Mouse (Mus musculus) fat pad, adult 2 months (tissue): ENCODE results near the gene Vps16.

Experiments used
- DNase-seq: peaks from one replicate; pipeline ENCODE4 v3.0.0-alpha.2; 2011; ENCODE audit warnings: low read depth, low spot score; ENCODE audit errors: extremely low read depth

The Vps16 gene

DNA sequence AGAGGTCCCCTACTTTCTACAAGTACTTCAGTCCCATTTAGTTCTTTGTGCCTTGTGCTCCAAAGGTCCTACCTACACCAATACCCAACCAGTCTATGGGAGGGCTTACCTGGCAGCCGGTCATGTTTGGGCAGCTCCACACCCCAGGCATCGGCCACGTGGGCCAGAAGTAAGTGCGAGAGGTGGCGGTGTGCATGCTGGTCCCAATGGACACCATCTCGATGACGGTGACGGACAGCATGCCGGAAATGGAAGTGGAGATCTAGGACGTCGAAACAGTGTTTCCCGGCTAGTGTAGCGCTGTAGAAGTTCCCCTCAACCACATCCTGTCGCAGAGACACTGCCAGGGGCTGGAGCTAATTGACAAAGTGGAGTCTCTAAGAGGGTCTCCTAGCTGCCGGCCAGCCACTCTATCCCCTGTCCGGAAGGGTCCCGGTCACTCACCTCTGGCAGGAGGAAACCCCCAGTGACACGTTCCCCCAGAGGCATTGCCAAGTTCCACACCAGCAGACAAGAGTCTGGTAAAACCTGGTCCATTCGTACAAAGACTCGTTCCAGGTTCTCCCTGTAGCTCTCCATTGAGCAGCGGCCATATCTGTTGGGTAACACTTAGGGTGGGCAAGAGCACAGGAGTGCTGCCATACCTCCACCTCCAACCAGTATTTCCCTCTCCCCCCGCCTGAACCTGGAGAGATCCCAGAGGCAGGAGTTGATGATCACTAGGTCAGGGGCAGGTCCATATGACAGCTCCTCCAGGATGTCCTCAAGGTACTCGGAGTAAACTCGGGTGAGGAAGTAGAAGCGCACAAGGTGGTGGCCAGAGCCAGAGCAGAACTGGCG is 2.1 kb upstream of the Vps16 start:
- no peak for DNase-seq

DNA sequence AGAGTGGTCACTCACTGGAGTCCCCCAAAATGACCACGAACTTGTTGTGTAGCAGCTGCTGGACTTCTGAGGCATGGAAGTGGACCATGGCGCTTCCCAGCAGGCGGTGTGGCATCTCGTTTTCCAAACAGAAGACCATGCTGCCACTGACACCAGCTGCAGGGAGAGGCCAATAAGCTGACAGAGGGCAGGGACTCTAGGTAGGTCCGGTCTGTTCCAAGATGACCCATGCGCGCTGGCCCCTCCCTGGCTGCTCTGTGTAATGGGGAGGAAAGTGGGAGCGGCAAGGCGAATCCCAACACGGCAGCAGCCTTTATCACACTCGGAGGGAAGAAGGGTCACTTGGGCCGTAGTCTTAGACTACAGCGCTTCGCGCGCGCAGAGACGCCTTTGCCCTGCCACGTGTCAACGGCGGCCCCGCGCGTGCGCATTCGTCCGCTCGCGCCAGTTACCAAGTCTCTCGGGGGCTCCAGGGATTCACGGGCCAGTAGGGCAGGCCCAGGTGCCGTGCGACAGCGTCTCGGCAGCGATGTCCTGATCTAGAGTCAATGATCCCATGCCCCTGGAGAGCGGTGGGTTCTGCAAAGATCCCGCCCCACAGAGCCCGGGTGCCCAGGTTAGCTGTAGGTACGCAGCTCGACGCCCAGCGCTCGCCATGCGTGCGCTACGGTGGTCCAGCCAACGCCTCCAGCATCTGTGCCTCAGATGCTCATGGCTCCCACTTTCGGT is 578 bp upstream of the Vps16 start:
- DNase-seq = no peak

DNA sequence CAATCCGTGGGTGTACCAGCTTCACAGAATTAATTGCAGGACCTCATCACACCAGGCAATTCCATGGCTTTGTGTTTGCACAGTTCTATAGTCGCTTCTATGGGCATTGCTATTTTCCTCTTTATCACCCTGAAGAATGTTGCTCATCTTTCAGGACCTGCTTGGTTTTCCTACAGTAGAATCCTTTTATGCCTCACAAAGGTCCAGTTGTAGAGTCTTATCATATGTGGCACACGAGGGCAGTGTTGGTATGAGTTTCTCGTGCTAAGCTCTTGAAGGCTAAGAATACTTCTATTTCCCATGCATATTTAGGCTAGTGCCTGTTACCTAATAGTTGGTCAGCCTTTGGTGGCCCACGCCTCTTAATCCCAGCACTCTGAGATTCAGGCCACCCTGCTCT is 973 bp downstream of the Vps16 start:
- no peak for DNase-seq

DNA sequence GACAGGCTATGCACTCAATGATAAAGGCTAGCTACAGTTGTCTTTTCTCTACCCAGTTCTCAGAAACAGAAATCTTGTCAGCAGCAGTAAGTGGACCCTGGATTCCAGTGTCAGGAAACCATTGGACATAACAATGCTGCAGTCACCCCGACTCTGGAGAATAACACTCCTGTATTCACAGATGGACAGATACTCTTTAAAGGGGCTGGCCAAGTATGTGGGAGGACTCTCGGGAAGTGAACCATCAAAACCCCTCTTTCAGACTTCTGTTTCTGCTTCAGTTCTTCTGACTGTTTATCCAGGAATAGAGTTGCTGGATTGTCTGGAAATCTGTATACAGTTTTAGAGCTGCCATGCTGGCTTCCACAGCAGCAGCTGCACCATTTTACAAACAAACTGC is 5.7 kb downstream of the Vps16 start:
- DNase-seq = no peak

DNA sequence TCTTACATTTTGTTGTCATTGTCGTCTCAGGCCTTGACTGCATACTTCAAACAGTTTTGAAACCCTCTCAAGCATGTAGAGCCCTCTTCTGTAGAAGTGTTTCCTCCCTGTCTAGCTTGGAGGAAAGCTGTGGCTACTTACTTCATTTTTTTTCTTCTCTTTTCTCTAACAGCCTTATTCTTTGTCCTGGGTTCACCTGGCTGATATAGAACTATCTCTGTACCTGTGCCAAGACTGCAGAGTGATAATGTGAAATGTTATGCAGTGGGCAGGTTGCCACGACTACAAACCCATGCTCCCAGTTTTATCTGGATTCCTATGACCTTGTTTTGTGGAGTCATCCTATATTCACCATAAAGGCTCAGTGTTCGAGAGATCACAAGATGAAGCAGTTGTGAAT is 6.3 kb downstream of the Vps16 start:
- no peak for DNase-seq

DNA sequence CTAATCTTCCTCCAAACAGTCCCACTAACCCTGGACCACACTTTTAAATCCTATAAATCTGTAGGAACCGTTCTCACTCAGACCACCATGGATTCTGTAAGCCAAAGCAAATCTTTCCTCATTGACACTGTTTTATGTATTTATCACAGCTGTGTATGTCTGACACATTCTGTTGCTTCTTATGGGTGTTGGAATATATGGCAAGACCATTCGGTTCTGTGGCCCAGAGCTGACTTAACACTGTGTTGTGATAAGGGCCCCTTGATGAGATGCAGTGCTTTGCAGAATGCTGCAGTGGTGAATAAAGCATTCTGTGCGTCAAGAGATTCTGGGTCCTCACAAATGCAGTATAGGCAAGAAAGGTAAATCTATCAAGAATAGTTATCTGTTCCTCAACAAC is 8.0 kb downstream of the Vps16 start:
- DNase-seq = no peak

DNA sequence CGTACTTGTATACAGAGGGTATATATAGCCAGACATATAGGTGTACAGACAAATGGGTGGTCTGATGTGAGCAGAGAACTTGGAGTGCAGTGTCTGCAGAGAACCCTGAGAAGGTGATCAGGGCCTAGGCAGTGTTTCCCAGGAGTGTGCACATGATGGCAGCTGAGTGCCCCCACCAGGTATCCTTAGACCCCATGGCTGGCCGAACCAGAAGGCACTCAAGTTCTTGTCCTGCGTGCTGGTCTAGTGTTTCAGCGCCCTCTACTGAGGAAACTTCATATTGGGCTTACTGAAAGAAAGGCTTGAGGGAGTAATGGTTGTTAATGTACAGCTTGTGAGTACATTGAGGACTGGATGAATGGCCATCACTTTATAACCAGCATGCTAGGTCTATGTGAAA is 9.0 kb downstream of the Vps16 start:
- DNase-seq = no peak

DNA sequence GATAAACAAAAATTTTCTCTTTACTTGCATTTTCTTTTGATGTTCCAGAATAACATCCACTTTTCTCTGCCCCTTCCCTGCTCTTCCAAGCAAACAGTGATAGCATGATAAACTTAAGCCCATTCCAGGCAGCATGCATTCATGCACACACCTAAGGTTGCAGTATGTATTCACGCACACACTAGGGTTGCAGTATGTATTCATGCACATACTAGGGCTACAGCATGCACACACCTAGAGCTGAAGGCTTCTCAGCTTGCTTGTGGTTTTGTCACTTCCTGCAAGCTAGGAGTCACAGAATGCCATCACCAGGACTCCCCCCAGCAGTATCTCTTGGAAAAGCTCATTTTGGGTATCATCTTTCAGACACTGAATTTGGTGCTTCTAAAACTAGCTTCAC is 12.6 kb downstream of the Vps16 start:
- no peak for DNase-seq

DNA sequence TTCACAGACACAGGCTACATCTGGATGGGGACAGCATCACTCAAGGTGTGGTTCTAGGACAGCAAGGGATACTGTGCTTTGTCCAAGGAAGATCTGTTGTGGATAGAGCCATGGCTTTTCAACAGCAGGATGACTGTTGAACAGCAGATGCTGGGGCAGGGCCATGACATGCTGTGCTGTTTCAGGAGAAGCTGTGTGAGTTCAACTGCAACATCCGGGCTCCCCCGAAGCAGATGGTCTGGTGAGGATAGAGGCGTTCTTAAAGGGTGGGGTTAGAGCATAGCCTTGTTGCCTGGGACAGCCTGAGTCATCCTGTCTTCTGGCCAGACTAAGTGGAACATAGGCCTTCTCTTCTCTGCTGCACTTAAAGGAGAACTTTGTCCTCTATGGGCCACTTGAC is 14.7 kb downstream of the Vps16 start:
- no peak for DNase-seq

DNA sequence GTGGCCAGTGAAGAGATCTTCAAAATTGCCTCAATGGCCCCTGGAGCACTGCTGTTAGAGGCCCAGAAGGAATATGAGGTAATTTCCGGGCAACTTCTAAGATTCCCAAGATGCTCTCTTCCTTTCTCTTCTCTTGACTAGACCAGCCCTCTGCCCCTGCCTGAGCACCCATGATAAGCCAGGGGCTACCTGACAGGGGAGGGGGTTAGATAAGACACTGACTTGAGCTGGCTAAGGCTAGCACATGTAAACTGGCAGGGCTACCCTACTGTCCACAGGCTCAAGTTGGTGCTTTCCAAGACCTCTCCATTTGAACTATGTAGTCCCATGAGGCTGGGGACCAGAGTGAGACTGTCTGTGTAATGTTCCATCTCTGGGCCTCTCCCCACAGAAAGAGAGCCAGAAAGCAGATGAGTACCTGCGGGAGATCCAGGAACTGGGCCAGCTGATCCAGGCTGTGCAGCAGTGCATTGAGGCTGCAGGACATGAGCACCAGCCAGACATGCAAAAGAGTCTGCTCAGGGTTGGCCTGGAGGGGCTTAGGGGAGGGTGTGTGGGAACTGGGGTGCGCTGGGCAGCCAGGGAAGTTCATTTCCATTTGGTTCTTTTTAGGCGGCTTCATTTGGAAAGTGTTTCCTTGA is 15.8 kb downstream of the Vps16 start:
- DNase-seq = no peak

DNA sequence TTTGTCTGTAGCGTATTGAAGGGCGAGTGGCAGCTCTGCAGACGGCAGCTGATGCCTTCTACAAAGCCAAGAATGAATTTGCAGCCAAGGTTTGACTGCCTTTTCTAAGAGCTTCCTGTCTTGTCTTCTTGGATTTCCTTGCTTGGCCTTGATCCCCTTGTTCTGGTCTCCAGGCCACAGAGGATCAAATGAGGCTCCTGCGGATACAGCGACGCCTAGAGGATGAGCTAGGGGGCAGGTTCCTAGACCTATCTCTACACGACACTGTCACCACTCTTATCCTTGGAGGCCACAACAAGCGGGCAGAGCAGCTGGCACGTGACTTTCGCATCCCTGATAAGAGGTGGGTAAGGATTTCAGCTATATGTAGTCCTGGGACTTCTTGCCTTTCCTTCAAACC is 18.0 kb downstream of the Vps16 start:
- no peak for DNase-seq

DNA sequence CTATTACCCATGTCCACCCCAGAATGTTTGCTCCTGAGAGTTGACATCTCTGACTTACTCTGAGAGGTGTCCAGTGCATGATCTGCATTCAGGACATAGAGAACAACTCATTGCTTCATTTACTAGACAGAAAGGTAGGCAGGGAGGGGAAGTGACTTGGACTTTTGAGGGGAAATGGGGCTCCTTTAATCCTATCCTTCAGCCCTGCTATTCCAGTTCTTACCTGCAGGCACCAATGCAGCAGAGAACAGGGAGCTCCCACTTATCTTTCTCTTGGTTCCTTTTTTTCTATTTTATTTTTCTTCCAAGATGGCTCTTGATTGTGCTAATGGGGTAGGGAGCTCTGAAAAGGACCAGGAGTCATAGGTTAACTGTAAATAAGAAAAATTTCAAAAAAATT is 24.3 kb downstream of the Vps16 start:
- DNase-seq = no peak

DNA sequence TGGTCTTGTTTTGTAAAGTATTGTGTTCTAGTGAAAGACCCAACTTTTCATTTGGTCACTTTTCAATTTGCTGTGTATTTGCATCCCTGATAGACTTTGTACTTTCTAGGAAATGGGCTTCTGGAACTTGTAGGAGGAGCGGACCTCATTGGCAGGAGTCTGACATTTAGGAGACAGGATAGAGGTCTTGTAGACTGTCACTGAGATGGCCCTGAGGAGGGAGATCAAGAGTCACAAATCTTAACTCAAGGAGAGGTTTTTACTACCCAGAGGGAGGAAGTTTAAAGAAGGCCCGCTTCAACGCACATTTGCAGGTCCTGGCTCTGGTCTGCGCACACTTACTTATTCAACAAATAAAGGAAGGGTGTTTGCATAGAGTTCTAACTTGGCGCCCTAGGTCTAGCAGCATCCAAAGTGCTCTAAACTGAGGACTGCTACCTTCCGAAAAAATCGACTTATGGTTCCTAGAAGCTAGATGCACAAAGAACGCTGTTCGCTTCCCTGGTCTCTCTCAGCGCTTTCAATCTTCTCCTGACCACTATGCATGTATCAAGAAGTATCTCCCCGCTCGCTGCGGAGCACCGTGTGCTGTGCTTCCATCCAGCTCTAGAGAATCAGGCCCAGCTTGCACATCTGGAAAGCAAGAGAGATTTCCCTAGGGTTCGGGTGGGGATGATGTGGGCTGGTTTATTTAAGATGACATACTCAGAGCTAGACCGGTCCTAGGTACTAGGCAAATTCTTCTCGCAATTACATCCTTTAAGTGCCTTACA is 25.1 kb downstream of the Vps16 start:
- DNase-seq = no peak

DNA sequence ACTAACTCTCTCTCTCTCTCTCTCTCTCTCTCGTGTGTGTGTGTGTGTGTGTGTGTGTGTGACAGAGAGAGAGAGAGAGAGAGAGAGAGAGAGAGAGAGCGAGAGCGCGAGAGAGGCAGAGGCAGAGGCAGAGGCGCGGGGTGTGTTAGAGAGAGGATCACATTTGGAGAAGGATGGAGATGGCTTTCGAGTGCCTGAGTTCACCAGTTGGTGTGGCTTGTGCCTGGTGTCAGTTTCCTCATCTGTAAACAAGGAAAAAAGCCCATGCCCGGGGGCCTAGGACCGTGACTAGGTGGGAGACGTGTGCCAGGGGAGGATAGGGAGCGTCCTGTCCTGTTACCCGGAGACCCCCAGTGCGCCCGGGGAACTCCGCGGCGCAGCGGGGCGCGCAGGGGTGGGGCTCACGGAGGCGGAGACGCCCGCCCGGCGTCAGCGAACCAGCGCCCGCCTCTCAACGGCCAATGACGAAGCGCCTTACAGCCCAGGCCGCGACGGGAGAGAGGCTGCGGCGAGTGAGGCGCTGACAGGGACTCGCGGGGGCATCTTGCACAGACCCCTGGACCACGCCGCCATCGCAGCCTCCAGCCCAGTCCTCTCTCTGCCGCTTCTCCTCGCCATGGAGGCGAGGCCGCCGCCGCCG is 25.8 kb downstream of the Vps16 start, which contains the start of gene Ptpra:
Gene Ptpra (plus strand): TSS at position 485 of the 640 bp plus-strand sequence.
- no peak for DNase-seq

DNA sequence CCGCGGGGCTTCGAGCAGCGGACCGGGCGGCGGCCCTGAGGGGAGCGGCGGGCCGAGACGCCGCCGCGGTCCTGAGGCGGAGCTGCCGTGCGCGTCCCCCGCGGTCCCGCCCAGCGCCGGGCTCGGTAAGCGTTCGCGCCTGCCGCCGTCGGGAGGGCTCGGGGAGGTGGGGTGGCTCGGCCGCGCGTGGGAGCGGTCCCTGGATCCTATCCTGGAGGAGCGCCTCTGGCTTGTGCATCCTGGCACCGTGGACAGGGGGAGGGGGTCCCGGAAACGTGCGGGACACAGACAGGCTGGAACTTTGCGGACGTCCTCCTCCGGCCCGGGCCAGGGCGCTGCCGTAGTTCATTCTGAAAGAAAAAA is 26.3 kb downstream of the Vps16 start:
- no peak for DNase-seq

DNA sequence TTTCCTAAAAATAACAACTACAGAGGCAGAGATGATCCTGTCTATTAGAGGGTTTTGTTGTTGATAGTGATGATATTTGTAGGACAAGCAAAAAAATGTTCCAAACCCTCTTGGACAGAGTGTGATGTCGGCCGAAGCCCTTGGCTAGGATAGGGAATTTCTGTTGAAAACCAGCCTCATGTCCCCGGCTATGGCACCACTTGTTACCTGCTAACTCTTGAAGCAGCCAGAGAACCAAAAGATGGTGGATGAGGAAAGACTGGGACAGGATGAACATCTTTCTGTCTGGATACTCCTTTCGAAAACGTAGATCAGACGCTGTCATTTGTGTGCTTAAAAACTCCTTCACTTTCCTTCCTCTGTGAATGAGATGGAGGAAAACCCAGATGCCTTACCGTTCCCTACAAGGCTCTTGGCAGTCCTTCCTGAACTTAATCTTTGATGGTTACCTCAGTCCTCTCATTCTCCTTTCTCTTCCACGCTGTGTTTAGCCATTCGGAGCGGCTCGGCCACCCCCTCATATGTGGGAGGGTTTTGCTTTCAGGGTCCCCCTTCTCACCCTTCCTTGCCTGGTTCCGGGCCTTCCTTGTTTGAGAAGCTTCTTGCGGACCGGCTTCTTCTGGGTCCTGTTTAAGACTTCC is 27.1 kb downstream of the Vps16 start:
- DNase-seq = no peak

DNA sequence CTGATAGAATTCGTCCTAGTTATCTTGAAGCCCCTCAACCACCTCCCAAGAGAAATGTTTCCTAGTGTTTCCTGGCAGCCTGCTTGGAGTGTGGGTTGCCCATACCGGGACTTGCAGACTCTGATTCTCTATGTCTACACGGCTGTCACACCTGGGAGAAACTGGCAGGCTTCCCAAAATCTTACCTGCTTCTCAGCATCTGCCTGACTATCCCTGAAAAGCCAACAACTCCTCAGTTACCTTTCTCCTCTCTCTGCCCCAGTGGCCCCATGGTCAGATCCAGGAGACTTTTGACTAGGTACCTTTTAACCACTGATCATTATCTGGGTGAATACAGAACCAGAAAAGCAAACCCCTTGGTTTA is 27.6 kb downstream of the Vps16 start:
- DNase-seq = no peak

DNA sequence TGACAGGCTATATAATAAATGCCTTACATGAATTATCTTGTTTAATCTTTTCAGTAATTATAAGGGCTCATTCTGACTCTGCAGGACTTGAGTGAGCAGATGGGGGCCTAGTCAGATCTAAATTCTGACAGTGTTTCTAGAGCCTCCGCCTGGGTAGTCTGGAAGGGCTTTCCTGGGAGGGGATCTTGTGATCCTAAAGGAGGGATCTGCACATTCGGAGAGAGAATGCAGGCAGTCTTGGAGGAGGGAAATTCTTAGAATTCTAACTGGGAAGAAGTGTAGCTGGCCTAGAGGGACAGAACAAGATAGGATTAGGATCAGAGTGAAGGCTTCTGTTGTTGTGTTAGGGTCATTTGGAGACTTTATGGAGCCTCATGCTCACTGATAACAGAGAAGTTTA is 28.1 kb downstream of the Vps16 start:
- DNase-seq = no peak

DNA sequence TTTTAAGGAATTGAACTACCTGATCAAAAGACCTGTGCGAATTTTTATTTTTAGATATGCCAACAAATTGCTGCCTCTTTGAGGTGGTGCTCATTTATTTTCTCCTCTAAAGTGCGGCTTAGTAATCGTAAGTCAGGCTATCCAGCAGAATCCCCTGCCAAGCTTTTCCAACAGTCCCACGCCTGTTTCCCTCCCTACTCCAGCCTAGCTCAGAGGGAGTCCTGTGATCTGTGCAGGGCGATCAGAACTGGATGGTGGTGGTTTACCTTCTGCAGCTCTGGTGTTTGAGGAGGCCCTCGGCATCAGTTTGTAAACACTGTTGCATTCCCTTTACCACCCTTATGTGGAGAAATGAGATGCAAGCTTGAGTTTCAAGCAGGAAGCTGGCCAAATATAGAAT is 29.3 kb downstream of the Vps16 start:
- DNase-seq = no peak

DNA sequence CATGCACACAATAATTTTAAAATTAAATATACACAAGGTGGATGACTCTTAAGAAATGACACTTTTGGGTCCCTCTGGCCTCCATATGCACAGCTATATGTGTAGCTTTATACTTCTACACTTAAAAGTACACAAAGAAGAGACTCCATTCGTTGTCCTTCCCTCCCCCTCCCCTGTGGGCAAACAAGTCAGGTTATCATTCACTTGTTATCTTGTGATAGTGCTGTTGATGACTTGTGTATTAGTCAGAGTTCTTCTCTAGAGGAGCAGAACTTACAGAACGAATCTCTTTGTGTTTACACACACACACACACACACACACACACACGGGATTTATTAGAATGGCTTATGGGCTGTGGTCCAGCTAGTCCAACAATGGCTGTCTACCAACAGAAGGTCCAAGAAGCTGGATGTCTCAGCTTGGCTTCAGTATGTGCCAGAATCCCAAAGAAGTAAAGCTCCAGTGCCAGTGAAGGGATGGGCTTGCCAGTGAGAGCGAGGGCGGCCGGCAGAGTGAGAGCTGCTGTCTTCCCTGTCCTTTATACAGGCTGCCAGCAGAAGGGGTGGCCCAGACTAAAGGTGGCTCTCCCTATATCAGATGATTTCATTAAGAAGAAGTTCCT is 30.7 kb downstream of the Vps16 start:
- DNase-seq = no peak
